Mouse (Mus musculus) bone marrow, adult 2 months (tissue): ENCODE data around the gene Erbin. TPM values are rescaled to one million over a fixed set of nuclear protein-coding genes. Genes with fewer than 3 reads are reported as not detected.

ENCODE experiments used
- H3K27ac ChIP-seq: fragments of 200-500 bp; 2 replicates; pipeline ENCODE4 v1.5.1; 2012; ENCODE audit warnings: low read depth, mild to moderate bottlenecking, control low read depth, inconsistent platforms, low read length; ENCODE audit not compliant: control insufficient read depth, poor library complexity, insufficient read depth
- H3K4me1 ChIP-seq: fragments of 200-500 bp; 2 replicates; pipeline ENCODE4 v1.6.1; 2011; ENCODE audit warnings: low read length; ENCODE audit not compliant: control insufficient read depth, insufficient read depth
- H3K4me3 ChIP-seq: fragments of 200-500 bp; replicated peaks from 2 replicates; pipeline ENCODE3; 2011; ENCODE audit warnings: mild to moderate bottlenecking, low read depth, low read length, control low read depth; ENCODE audit not compliant: control insufficient read depth
- CTCF ChIP-seq: fragments of 200-500 bp; IDR thresholded peaks from 2 replicates; pipeline ENCODE4 v1.5.1; 2011; ENCODE audit warnings: low read length, control low read depth; ENCODE audit not compliant: control insufficient read depth, insufficient read depth
- POLR2A ChIP-seq: fragments of 200-500 bp; IDR thresholded peaks from 2 replicates; pipeline ENCODE4 v1.6.1; 2011; ENCODE audit warnings: low read depth, mild to moderate bottlenecking, control low read depth, low read length, borderline replicate concordance; ENCODE audit not compliant: control insufficient read depth
- WGBS: fragments of 180-500 bp; shearing (Covaris S2); methylation state at CpG from one replicate; pipeline ENCODE4 v1.1.7; 2018; 5-methylcytosine and 5-hydroxymethylcytosine counted together
- polyA plus RNA-seq: library from polyadenylated mRNA; stranded (reverse); fragments of >200 nt; gene quantifications from 2 replicates; pipeline ENCODE4 v1.2.4, GENCODE M21; 2011; ENCODE audit warnings: low replicate concordance; ENCODE audit not compliant: missing spikeins, insufficient read depth, insufficient read length

Erbin gene
- polyA plus RNA-seq, 1 experiment: 17.4 TPM

GRCm38 (mm10) chr13:103900015-103900414 is 20.3 kb downstream of the Erbin start:
- H3K27ac ChIP-seq: no peak overlapping the region
- TF ChIP-seq POLR2A (no peak), CTCF (no peak)
- 9% methylated on average over 1 of the region's 1 CpGs for WGBS

GRCm38 (mm10) chr13:103897606-103898005 is 22.7 kb downstream of the Erbin start:
- TF ChIP-seq CTCF: no peak
- no peak for TF ChIP-seq POLR2A
- H3K4me1 ChIP-seq: no peaks in the 10 kb centered on the region; the same call in 1 of the 2 replicates
- 52% methylated on average over 4 of the region's 4 CpGs for WGBS
- no peak overlapping the region for H3K27ac ChIP-seq
- H3K4me3 ChIP-seq: no peak overlapping the region

More at GRCm38 (mm10) chr13:103900015-103900414, 20.3 kb downstream of the Erbin start:
- no peak overlapping the region for H3K4me3 ChIP-seq
- no peaks in the 10 kb centered on the region for H3K4me1 ChIP-seq

- no peaks in the 10 kb centered on the region; the same call in 1 of the 2 replicates for H3K4me1 ChIP-seq
- 34% methylated on average over 5 of the region's 5 CpGs for WGBS
Measured at GRCm38 (mm10) chr13:103893065-103893464, 27.2 kb downstream of the Erbin start.

GRCm38 (mm10) chr13:103890038-103890437 is 30.3 kb downstream of the Erbin start:
- no peak overlapping the region for H3K4me3 ChIP-seq
- TF ChIP-seq POLR2A (no peak), CTCF (no peak)
- no peaks in the 10 kb centered on the region; the same call in 1 of the 2 replicates for H3K4me1 ChIP-seq
- WGBS: 59% methylated on average over 3 of the region's 3 CpGs
- H3K27ac ChIP-seq: no peak overlapping the region

More at GRCm38 (mm10) chr13:103893065-103893464, 27.2 kb downstream of the Erbin start:
- H3K4me3 ChIP-seq: no peak overlapping the region
- TF ChIP-seq CTCF (no peak), POLR2A (no peak)
- H3K27ac ChIP-seq: no peak overlapping the region

- 15% methylated on average over 3 of the region's 3 CpGs for WGBS
- Histone ChIP-seq H3K4me3 (no peak overlapping the region), H3K27ac (no peak overlapping the region), H3K4me1 (no peaks in the 10 kb centered on the region)
- TF ChIP-seq CTCF (no peak), POLR2A (no peak)
Measured at GRCm38 (mm10) chr13:103886503-103886902, 33.8 kb downstream of the Erbin start.

GRCm38 (mm10) chr13:103881200-103881599 is 39.1 kb downstream of the Erbin start:
- Histone ChIP-seq H3K27ac (no peak overlapping the region), H3K4me1 (no peaks in the 10 kb centered on the region), H3K4me3 (no peak overlapping the region)
- TF ChIP-seq POLR2A (no peak), CTCF (no peak)
- WGBS: 73% methylated on average over 4 of the region's 4 CpGs

GRCm38 (mm10) chr13:103876743-103877142 is 43.6 kb downstream of the Erbin start:
- Histone ChIP-seq H3K4me3 (no peak overlapping the region), H3K27ac (no peak overlapping the region), H3K4me1 (no peaks in the 10 kb centered on the region)
- no peak for TF ChIP-seq CTCF
- TF ChIP-seq POLR2A: no peak

- 72% methylated on average over 6 of the region's 6 CpGs for WGBS
- no peaks in the 10 kb centered on the region for H3K4me1 ChIP-seq
- no peak overlapping the region for H3K27ac ChIP-seq
- H3K4me3 ChIP-seq: no peak overlapping the region
- no peak for TF ChIP-seq CTCF
- no peak for TF ChIP-seq POLR2A
Measured at GRCm38 (mm10) chr13:103875823-103876514, 44.3 kb downstream of the Erbin start.

- WGBS: 77% methylated on average over 3 of the region's 3 CpGs
- TF ChIP-seq CTCF (no peak), POLR2A (no peak)
Measured at GRCm38 (mm10) chr13:103870786-103871185, 49.5 kb downstream of the Erbin start.

More at GRCm38 (mm10) chr13:103870786-103871185, 49.5 kb downstream of the Erbin start:
- Histone ChIP-seq H3K4me1 (no peaks in the 10 kb centered on the region; the same call in 1 of the 2 replicates), H3K4me3 (no peak overlapping the region), H3K27ac (no peak overlapping the region)
